Mouse (Mus musculus): ENCODE data around the gene Mest. TPM values are rescaled to one million over a fixed set of nuclear protein-coding genes. Genes with fewer than 3 reads are reported as not detected.

Gene Mest
- total and polyA plus RNA-seq, 2 experiments from 2014 or later, result 146 to 212 TPM

DNA sequence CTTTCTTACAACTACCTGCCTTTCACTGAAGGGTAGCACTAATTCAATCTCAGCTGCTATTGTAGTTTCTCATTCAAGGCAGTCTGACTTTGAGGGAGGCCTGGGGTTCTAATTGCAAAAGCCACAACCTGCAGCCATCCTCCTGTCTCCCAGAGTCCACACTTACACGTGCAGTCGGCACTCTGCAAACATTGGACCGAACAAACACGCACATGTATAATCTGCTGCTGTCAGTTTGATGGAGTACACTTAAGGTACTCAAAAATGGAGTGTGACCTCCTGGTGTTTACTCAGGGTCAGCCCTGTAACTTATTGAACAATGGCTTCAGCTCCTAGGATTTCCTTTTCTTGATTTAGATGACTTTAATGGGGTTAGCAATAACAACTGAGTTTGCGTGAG lies 43.8 kb upstream of the Mest start:
- no peaks in the 10 kb centered on the region for H3K36me3 ChIP-seq (ENCODE audit: insufficient read depth)
- ATAC-seq (no peak), DNase-seq (no peak)
- no peak overlapping the region for H3K4me3 ChIP-seq (ENCODE audit: low read depth, low read length)
- peaks cover 18% of the 10 kb centered on the region for H3K4me1 ChIP-seq (ENCODE audit: insufficient read depth)
- no peak overlapping the region for H3K4me2 ChIP-seq (ENCODE audit: low read depth)
- no peak for TF ChIP-seq CTCF (IDR thresholded peaks at IDR 0.05; ENCODE audit: low read depth)
- H3K27ac ChIP-seq (ENCODE audit: low read depth, low read length), result peak overlapping the region; percentile 22; the same call in 1 of the 2 replicates
- H3K9ac ChIP-seq, result no peak overlapping the region
- no peaks in the 10 kb centered on the region for H3K9me3 ChIP-seq (ENCODE audit: low read length)
- 69% methylated on average over 5 of the region's 5 CpGs for WGBS
- H3K27me3 ChIP-seq (ENCODE audit: insufficient read depth, low read length), result no peaks in the 10 kb centered on the region

DNA sequence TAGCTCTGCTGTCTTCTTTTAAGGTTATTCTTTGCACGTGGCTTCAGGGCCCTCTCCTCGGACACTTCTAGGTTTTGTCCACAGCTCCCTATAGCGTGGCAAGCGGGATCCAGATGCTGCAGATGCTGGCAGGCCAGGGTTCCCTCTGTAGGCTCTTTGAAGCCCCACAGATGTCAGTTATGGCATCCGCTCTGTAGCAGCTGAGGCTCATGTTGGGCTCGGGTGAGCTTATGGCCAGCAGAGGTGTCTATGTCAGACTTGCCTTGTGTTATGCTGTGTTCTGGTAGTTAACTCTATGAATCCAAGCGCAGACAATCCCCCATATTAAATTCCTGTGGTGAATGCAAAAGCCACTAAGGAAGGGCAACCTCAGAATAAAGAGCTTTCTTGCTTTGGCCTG lies 42.9 kb upstream of the Mest start:
- Histone ChIP-seq H3K9ac (no peak overlapping the region), H3K36me3 (ENCODE audit: insufficient read depth) (no peaks in the 10 kb centered on the region), H3K27ac (ENCODE audit: low read depth, low read length) (no peak overlapping the region), H3K4me1 (ENCODE audit: insufficient read depth) (peaks cover 10% of the 10 kb centered on the region), H3K9me3 (ENCODE audit: low read length) (no peaks in the 10 kb centered on the region), H3K27me3 (ENCODE audit: insufficient read depth, low read length) (no peaks in the 10 kb centered on the region), H3K4me2 (ENCODE audit: low read depth) (no peak overlapping the region), H3K4me3 (ENCODE audit: low read depth, low read length) (no peak overlapping the region)
- 88% methylated on average over 7 of the region's 7 CpGs for WGBS
- TF ChIP-seq CTCF (IDR thresholded peaks at IDR 0.05; ENCODE audit: low read depth), result no peak
- ATAC-seq (no peak), DNase-seq (no peak)

DNA sequence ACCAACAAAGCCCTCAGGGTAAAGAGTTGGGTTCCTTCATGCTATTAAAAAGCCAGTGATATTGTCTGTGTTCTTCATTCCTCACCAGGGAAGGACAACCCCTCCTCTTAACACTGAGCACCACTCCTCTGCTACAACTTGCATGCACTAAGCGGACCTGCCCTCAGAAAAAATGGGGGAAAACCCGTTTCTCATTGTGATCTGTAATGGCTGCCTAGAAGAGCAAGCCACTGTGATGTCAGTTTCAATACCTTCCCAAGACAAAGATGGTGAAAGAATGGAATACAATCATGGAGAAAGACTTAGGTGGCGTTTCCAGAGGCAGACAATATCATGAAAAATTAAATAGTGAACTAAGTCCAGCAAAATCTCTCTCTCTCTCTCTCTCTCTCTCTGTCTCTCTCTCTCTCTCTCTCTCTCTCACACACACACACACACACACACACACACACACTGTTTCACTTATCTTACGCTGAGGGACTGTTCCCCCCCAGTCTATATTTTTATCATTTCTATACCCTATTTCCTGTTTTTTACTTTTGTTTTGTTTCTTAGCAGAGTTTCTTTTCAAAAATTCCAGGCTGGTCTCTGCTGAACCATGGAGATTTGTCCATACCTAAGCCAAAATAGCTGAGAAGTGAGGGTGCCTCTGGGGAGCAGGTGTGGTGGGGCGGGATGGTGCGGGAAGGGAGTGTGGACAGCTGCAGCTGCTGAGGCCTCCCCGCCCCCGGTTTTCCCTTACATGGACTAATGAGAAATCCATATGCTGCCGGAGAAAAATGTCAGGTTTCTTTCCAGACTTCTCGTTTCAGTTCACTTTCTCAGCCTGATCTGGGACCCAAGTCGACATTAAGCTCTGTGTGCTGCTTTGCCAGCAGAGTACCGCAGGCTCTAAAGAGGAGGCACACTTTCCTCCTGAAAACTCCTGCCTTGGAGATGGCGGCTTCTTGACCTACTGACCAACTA lies 41.1 kb upstream of the Mest start:
- no peak for DNase-seq
- Histone ChIP-seq H3K36me3 (ENCODE audit: insufficient read depth) (no peaks in the 10 kb centered on the region), H3K4me1 (ENCODE audit: insufficient read depth) (0 out of 2 replicates have a peak, but pooled peaks cover 5% of the 10 kb centered on the region), H3K4me2 (ENCODE audit: low read depth) (no peak overlapping the region), H3K27ac (ENCODE audit: low read depth, low read length) (no peak overlapping the region), H3K27me3 (ENCODE audit: insufficient read depth, low read length) (no peaks in the 10 kb centered on the region), H3K4me3 (ENCODE audit: low read depth, low read length) (no peak overlapping the region), H3K9ac (no peak overlapping the region), H3K9me3 (ENCODE audit: low read length) (no peaks in the 10 kb centered on the region)
- no peak for TF ChIP-seq CTCF (IDR thresholded peaks at IDR 0.05; ENCODE audit: low read depth)
- ATAC-seq, result no peak
- 69% methylated on average over 13 of the region's 13 CpGs for WGBS

DNA sequence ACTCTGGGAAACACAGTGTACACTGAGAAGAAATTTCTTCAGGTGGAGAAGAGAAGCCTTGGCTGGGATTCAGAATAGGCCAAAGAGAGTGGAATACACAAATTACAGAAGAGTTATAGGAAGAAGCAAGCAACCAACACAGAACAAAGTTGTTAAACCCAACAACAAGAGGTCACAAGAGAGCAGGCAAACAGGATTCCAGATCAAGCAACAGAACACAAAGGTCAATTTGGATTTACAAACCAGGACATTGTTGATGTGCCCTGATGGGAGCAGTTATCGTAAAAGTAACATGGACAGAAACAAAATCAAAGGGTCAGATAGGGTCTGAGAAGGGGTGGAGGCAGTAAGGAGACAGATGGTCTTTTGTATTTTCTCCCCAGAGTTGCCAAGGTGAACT lies 38.8 kb upstream of the Mest start:
- Histone ChIP-seq H3K4me2 (ENCODE audit: low read depth) (no peak overlapping the region), H3K36me3 (ENCODE audit: insufficient read depth) (no peaks in the 10 kb centered on the region), H3K27ac (ENCODE audit: low read depth, low read length) (no peak overlapping the region), H3K4me1 (ENCODE audit: insufficient read depth) (no peaks in the 10 kb centered on the region), H3K4me3 (ENCODE audit: low read depth, low read length) (no peak overlapping the region), H3K27me3 (ENCODE audit: insufficient read depth, low read length) (no peaks in the 10 kb centered on the region), H3K9ac (no peak overlapping the region), H3K9me3 (ENCODE audit: low read length) (no peaks in the 10 kb centered on the region)
- no peak for TF ChIP-seq CTCF (IDR thresholded peaks at IDR 0.05; ENCODE audit: low read depth)
- DNase-seq (no peak), ATAC-seq (no peak)
- 89% methylated on average over 1 of the region's 1 CpGs for whole genome bisulfite sequencing

DNA sequence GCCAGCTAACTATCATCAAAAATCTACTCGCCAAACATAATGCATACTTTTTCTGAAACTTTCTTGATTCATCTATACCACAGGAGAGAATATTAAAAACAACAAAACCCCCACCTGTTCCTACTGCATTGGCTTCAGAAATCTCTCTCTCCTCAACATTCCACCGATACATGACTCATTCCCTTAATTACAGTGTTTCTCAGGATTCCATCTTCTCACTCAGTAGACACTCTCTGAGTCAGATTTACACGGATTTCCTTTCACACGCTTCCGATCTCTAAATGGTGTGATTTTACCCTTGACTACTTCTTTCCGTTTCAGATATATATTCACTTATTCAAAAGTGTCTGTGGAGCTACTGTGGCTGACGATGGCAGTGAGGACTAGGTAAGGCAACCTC lies 36.1 kb upstream of the Mest start:
- no peak for TF ChIP-seq CTCF (IDR thresholded peaks at IDR 0.05; ENCODE audit: low read depth)
- 86% methylated on average over 7 of the region's 7 CpGs for WGBS
- no peak overlapping the region for H3K4me2 ChIP-seq (ENCODE audit: low read depth)
- no peaks in the 10 kb centered on the region for H3K27me3 ChIP-seq (ENCODE audit: insufficient read depth, low read length)
- no peak overlapping the region; the same call in 1 of the 2 replicates for H3K27ac ChIP-seq (ENCODE audit: low read depth, low read length)
- H3K4me3 ChIP-seq (ENCODE audit: low read depth, low read length), result no peak overlapping the region
- H3K9me3 ChIP-seq (ENCODE audit: low read length), result no peaks in the 10 kb centered on the region
- ATAC-seq (no peak), DNase-seq (no peak)
- no peaks in the 10 kb centered on the region for H3K4me1 ChIP-seq (ENCODE audit: insufficient read depth)
- no peak overlapping the region for H3K9ac ChIP-seq
- no peaks in the 10 kb centered on the region for H3K36me3 ChIP-seq (ENCODE audit: insufficient read depth)

DNA sequence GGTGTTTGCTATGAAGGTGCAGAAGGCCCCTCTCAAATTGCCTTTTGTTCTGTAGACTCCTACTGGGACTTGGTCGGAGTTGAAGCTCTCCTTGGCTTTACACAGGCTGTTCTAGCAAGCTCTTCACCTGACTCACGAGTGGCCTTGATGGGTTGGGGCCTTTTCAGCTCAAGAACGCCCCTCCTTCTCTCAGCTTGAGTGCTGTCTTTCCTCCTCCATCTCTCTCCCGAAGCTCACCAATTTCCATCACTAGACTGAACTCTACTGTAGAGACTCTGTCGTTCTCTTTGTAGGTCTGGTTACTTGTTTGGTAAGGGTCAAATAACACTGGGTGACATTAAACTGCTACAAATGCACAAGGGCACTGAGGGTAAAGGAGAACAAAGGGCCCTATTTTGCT lies 30.5 kb upstream of the Mest start:
- peaks cover 17% of the 10 kb centered on the region for H3K4me1 ChIP-seq (ENCODE audit: insufficient read depth)
- H3K9me3 ChIP-seq (ENCODE audit: low read length), result no peaks in the 10 kb centered on the region
- no peaks in the 10 kb centered on the region for H3K27me3 ChIP-seq (ENCODE audit: insufficient read depth, low read length)
- peak overlapping the region; percentile 46 for H3K4me3 ChIP-seq (ENCODE audit: low read depth, low read length)
- no peak for TF ChIP-seq CTCF (IDR thresholded peaks at IDR 0.05; ENCODE audit: low read depth)
- 74% methylated on average over 5 of the region's 5 CpGs for WGBS
- ATAC-seq (no peak), DNase-seq (no peak)
- no peaks in the 10 kb centered on the region for H3K36me3 ChIP-seq (ENCODE audit: insufficient read depth)
- H3K4me2 ChIP-seq (ENCODE audit: low read depth), result peak overlapping the region; percentile 80
- H3K9ac ChIP-seq, result peak overlapping the region; percentile 76
- peak overlapping the region; percentile 86 for H3K27ac ChIP-seq (ENCODE audit: low read depth, low read length)

DNA sequence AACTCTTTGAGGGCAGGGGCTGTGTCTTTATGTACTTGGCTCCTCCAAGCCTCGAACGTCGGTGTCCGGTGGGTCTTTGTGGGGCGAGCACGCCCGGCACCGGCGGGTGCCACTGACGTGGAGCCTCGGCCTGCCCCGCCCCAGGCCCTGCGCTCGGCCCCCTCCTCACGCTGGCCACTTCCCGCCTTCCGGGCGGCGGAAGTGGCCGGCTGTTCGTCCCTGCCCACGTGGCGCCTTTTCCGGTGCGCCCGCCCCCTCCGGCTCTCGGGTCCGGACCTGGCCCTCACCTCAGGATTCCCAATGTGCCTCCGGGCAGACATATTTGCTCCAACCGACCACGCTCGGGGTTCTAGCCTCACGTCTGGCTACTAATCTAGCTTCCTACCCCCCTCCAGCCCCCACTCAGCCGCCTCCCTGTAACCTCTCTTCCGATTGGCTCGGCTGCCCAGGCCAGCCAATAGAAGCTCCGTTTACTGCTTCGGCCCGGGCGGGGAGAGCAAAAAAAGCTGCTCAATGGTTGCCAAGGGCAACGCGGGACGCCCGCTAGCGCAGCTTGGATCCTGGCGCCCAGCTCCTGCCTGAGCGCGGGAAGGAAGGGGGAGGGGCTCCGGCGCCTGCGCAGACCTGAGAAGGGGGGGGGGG lies 29.9 kb upstream of the Mest start, which contains the start of gene Cep41:
Gene Cep41, minus strand, starts transcription at position 400 of the 642 bp plus-strand sequence.
- WGBS, result under 1% methylated on average over 52 of the region's 52 CpGs
- Histone ChIP-seq H3K4me3 (ENCODE audit: low read depth, low read length) (peak within 1 kb of the TSS; percentile 46), H3K4me2 (ENCODE audit: low read depth) (peak within 1 kb of the TSS; percentile 80), H3K27me3 (ENCODE audit: insufficient read depth, low read length) (no peaks in the 10 kb centered on the region), H3K27ac (ENCODE audit: low read depth, low read length) (peak within 1 kb of the TSS; percentile 89), H3K9ac (peak within 1 kb of the TSS; percentile 76), H3K36me3 (ENCODE audit: insufficient read depth) (no peaks in the 10 kb centered on the region), H3K4me1 (ENCODE audit: insufficient read depth) (peaks cover 17% of the 10 kb centered on the region), H3K9me3 (ENCODE audit: low read length) (no peaks in the 10 kb centered on the region)
- DNase-seq (peak; percentile 99), ATAC-seq (peak; percentile 99)
- no peak for TF ChIP-seq CTCF (IDR thresholded peaks at IDR 0.05; ENCODE audit: low read depth)
